Mouse (Mus musculus) hindbrain, embryonic 13.5 days (tissue): Measurements from ENCODE around the gene Dpm1. TPM values are rescaled to one million over a fixed set of nuclear protein-coding genes. Genes with fewer than 3 reads are reported as not detected.

Source experiments
- ATAC-seq: fragments of 200-750 bp; cut with Nextera tagmentation; 2 replicates; pipeline ENCODE4 v1.8.0; 2017; ENCODE audit warnings: moderate TSS enrichment; ENCODE audit not compliant: low FRiP score
- H3K27ac ChIP-seq: fragments of 300-500 bp; sonication (generic); 2 replicates; pipeline ENCODE4 v1.5.1; 2015; ENCODE audit warnings: inconsistent platforms, mild to moderate bottlenecking, moderate library complexity
- H3K27me3 ChIP-seq: fragments of 300-500 bp; sonication (generic); 2 replicates; pipeline ENCODE4 v1.6.1; 2015; ENCODE audit warnings: mild to moderate bottlenecking, inconsistent platforms
- H3K36me3 ChIP-seq: fragments of 300-500 bp; sonication (generic); 2 replicates; pipeline ENCODE4 v1.6.1; 2015; ENCODE audit warnings: mild to moderate bottlenecking, inconsistent platforms
- H3K4me1 ChIP-seq: fragments of 300-500 bp; sonication (generic); replicated peaks from 2 replicates; pipeline ENCODE4 v1.6.1; 2015; ENCODE audit warnings: inconsistent platforms
- H3K4me2 ChIP-seq: fragments of 300-500 bp; sonication (generic); 2 replicates; pipeline ENCODE4 v1.6.1; 2015; ENCODE audit warnings: inconsistent platforms, mild to moderate bottlenecking, moderate library complexity
- H3K4me3 ChIP-seq: fragments of 300-500 bp; sonication (generic); 2 replicates; pipeline ENCODE4 v1.5.1; 2015; ENCODE audit warnings: mild to moderate bottlenecking, inconsistent platforms
- H3K9ac ChIP-seq: fragments of 300-500 bp; sonication (generic); 2 replicates; pipeline ENCODE4 v1.6.1; 2015; ENCODE audit warnings: mild to moderate bottlenecking, inconsistent platforms
- H3K9me3 ChIP-seq: fragments of 300-500 bp; sonication (generic); 2 replicates; pipeline ENCODE4 v1.6.1; 2016; ENCODE audit warnings: inconsistent platforms
- WGBS: fragments of 180-500 bp; shearing (Covaris S2); methylation state at CpG from one replicate; pipeline ENCODE4 v1.1.7; 2015; 5-methylcytosine and 5-hydroxymethylcytosine counted together
- polyA plus RNA-seq: library from polyadenylated mRNA; unstranded; fragments of >200 nt; fragmentation: Nextera tagmentation; extraction: Ambion mirVana; gene quantifications from 2 replicates; pipeline ENCODE4 v1.2.1, GENCODE M21; 2015

Dpm1 gene
- polyA plus RNA-seq, 1 experiment from 2014 or later, result 71.3 TPM

GRCm38 (mm10) chr2:168175946-168176345 is 54.4 kb downstream of the Dpm1 start:
- H3K9ac ChIP-seq, result no peak overlapping the region
- WGBS, result 43% methylated on average over 7 of the region's 7 CpGs
- H3K4me2 ChIP-seq, result no peak overlapping the region
- H3K27me3 ChIP-seq, result no peaks in the 10 kb centered on the region
- H3K4me1 ChIP-seq, result peaks cover 3% of the 10 kb centered on the region; the same call in 1 of the 2 replicates
- H3K27ac ChIP-seq, result no peak overlapping the region
- H3K4me3 ChIP-seq, result no peak overlapping the region
- ATAC-seq, result no peak
- H3K9me3 ChIP-seq, result no peaks in the 10 kb centered on the region
- peaks cover 22% of the 10 kb centered on the region for H3K36me3 ChIP-seq

- peak overlapping the region; percentile 30 for H3K4me2 ChIP-seq
- no peaks in the 10 kb centered on the region for H3K9me3 ChIP-seq
- no peak overlapping the region for H3K9ac ChIP-seq
- 0 out of 2 replicates have a peak, but pooled peaks have one; percentile 43 for ATAC-seq
- H3K36me3 ChIP-seq, result peaks cover 2% of the 10 kb centered on the region; the same call in 1 of the 2 replicates
- 13% methylated on average over 13 of the region's 13 CpGs for WGBS
- no peak overlapping the region for H3K4me3 ChIP-seq
- H3K4me1 ChIP-seq, result peaks cover 18% of the 10 kb centered on the region
- no peaks in the 10 kb centered on the region for H3K27me3 ChIP-seq
- peak overlapping the region; percentile 44; the same call in 1 of the 2 replicates for H3K27ac ChIP-seq
Measured at GRCm38 (mm10) chr2:168170167-168170685, 60.2 kb downstream of the Dpm1 start.

- no peak for ATAC-seq
- Histone ChIP-seq H3K36me3 (no peaks in the 10 kb centered on the region), H3K27me3 (no peaks in the 10 kb centered on the region), H3K9me3 (no peaks in the 10 kb centered on the region), H3K9ac (0 out of 2 replicates have a peak overlapping the region, but pooled peaks have one; percentile 19), H3K4me3 (no peak overlapping the region), H3K4me1 (peaks cover 18% of the 10 kb centered on the region), H3K4me2 (peak overlapping the region; percentile 30), H3K27ac (peak overlapping the region; percentile 44; the same call in 1 of the 2 replicates)
- 5% methylated on average over 9 of the region's 9 CpGs for WGBS
Measured at GRCm38 (mm10) chr2:168169800-168170113, 60.6 kb downstream of the Dpm1 start.

- 0 out of 2 replicates have a peak overlapping the region, but pooled peaks have one; percentile 19 for H3K9ac ChIP-seq
- no peaks in the 10 kb centered on the region for H3K27me3 ChIP-seq
- WGBS, result 46% methylated on average over 9 of the region's 9 CpGs
Measured at GRCm38 (mm10) chr2:168168892-168169799, 61.2 kb downstream of the Dpm1 start.

GRCm38 (mm10) chr2:168167781-168168180 is 62.6 kb downstream of the Dpm1 start:
- WGBS, result 46% methylated on average over 3 of the region's 3 CpGs
- Histone ChIP-seq H3K9ac (no peak overlapping the region), H3K27me3 (0 out of 2 replicates have a peak, but pooled peaks cover 2% of the 10 kb centered on the region), H3K27ac (no peak overlapping the region), H3K4me1 (peaks cover 18% of the 10 kb centered on the region), H3K36me3 (no peaks in the 10 kb centered on the region), H3K4me2 (no peak overlapping the region), H3K9me3 (no peaks in the 10 kb centered on the region), H3K4me3 (no peak overlapping the region)
- no peak for ATAC-seq

More at GRCm38 (mm10) chr2:168168892-168169799, 61.2 kb downstream of the Dpm1 start:
- Histone ChIP-seq H3K4me1 (peaks cover 18% of the 10 kb centered on the region), H3K4me3 (no peak overlapping the region), H3K4me2 (no peak overlapping the region), H3K9me3 (no peaks in the 10 kb centered on the region), H3K27ac (peak overlapping the region; percentile 44; the same call in 1 of the 2 replicates), H3K36me3 (no peaks in the 10 kb centered on the region)
- ATAC-seq, result peak; percentile 29; the same call in 1 of the 2 replicates

- Histone ChIP-seq H3K27ac (no peak overlapping the region), H3K4me2 (no peak overlapping the region), H3K9ac (no peak overlapping the region), H3K4me1 (peaks cover 23% of the 10 kb centered on the region), H3K4me3 (no peak overlapping the region), H3K36me3 (no peaks in the 10 kb centered on the region), H3K9me3 (no peaks in the 10 kb centered on the region), H3K27me3 (peaks cover 6% of the 10 kb centered on the region; the same call in 1 of the 2 replicates)
- ATAC-seq, result no peak
- WGBS, result 55% methylated on average over 21 of the region's 21 CpGs
Measured at GRCm38 (mm10) chr2:168166750-168167460, 63.5 kb downstream of the Dpm1 start.

GRCm38 (mm10) chr2:168161978-168162377 is 68.4 kb downstream of the Dpm1 start:
- Histone ChIP-seq H3K4me3 (peak overlapping the region; percentile 12), H3K4me1 (peaks cover 29% of the 10 kb centered on the region), H3K9ac (peak overlapping the region; percentile 49; the same call in 1 of the 2 replicates), H3K27ac (no peak overlapping the region), H3K36me3 (no peaks in the 10 kb centered on the region), H3K9me3 (no peaks in the 10 kb centered on the region), H3K4me2 (peak overlapping the region; percentile 41), H3K27me3 (peaks cover 22% of the 10 kb centered on the region)
- 12% methylated on average over 14 of the region's 14 CpGs for WGBS
- no peak for ATAC-seq

- Histone ChIP-seq H3K27me3 (peaks cover 24% of the 10 kb centered on the region), H3K4me2 (peak overlapping the region; percentile 41), H3K9ac (peak overlapping the region; percentile 49; the same call in 1 of the 2 replicates), H3K36me3 (no peaks in the 10 kb centered on the region), H3K4me3 (peak overlapping the region; percentile 12), H3K4me1 (peaks cover 29% of the 10 kb centered on the region), H3K27ac (no peak overlapping the region), H3K9me3 (no peaks in the 10 kb centered on the region)
- ATAC-seq, result peak; percentile 30; the same call in 1 of the 2 replicates
- 3% methylated on average over 11 of the region's 11 CpGs for WGBS
Measured at GRCm38 (mm10) chr2:168161514-168161971, 68.8 kb downstream of the Dpm1 start.

GRCm38 (mm10) chr2:168160370-168160930 is 69.9 kb downstream of the Dpm1 start:
- Histone ChIP-seq H3K9me3 (no peaks in the 10 kb centered on the region), H3K36me3 (no peaks in the 10 kb centered on the region), H3K4me2 (no peak overlapping the region), H3K27ac (no peak overlapping the region), H3K4me3 (no peak overlapping the region), H3K4me1 (peaks cover 31% of the 10 kb centered on the region), H3K9ac (no peak overlapping the region), H3K27me3 (peaks cover 24% of the 10 kb centered on the region)
- 87% methylated on average over 9 of the region's 9 CpGs for WGBS
- ATAC-seq, result no peak
